Comparison of ENCODE assay signal across 17 mouse cellular contexts in genomic region chr17:62657832-62658630, GRCm38 (mm10).
DNase-seq lines count a peak whose midpoint lies in the region; ATAC-seq and TF ChIP-seq lines count a peak whose summit lies in the region.
"Had no signal": no experiment of that assay in that cellular context is flagged by ENCODE, and none has a peak within 500 bp of the region (broad histone marks: within the 10 kb centered on the region; RNA-seq: fewer than 3 reads in every experiment).

No protein-coding gene starts in this region.

- H3K27me3 ChIP-seq in lung, embryonic 14.5 days (ENCODE audit: insufficient read depth, low read length): no peaks in the 10 kb centered on the region
- H3K27me3 ChIP-seq in embryonic facial prominence, embryonic 11.5 days (ENCODE audit: control insufficient read depth, insufficient read depth, low read length): no peaks in the 10 kb centered on the region
- H3K27me3 ChIP-seq: embryonic facial prominence, embryonic 15.5 days; hindbrain, embryonic 15.5 days had no signal

- H3K27ac ChIP-seq in lung, embryonic 14.5 days (ENCODE audit: low read depth): no peak overlapping the region
- no peak overlapping the region for H3K27ac ChIP-seq in embryonic facial prominence, embryonic 11.5 days (replicated peaks; ENCODE audit: low read depth, low read length)
- H3K27ac ChIP-seq: embryonic facial prominence, embryonic 15.5 days; gastrocnemius, adult 2 months; hindbrain, embryonic 15.5 days; liver, embryonic 14.5 days had no signal

- intact Hi-C loops in heart, postnatal 36 days (cut with DNase I): loop anchor here (10.0 kb wide), 1 partner anchor 243 kb away; no protein-coding TSS in a partner anchor

- H3K36me3 ChIP-seq in lung, embryonic 14.5 days (ENCODE audit: insufficient read depth): no peaks in the 10 kb centered on the region
- no peaks in the 10 kb centered on the region for H3K36me3 ChIP-seq in embryonic facial prominence, embryonic 11.5 days (replicated peaks; ENCODE audit: control insufficient read depth, insufficient read depth, low read depth, low read length)
- H3K36me3 ChIP-seq: embryonic facial prominence, embryonic 15.5 days; hindbrain, embryonic 15.5 days had no signal

- DNase-seq in heart, adult 18-20 months: peak; percentile 31 to 36
- DNase-seq in heart, postnatal 36 days: no peak
- DNase-seq in lung, embryonic 14.5 days: peak; percentile 42
- DNase-seq in lung, postnatal 4 days: no peak
- peak; percentile 89 for DNase-seq in brain, embryonic 14.5 days (ENCODE audit: low read depth)
- DNase-seq in embryonic facial prominence, embryonic 11.5 days (ENCODE audit: low spot score): peak; percentile 31
- no peak for DNase-seq in thymus, adult 18-20 months
- DNase-seq: adrenal gland, adult 2 months; cerebellum, adult 9-11 months; gastrocnemius, adult 2 months; kidney, adult 18-20 months; kidney, postnatal 10 days; right cerebral cortex, adult 18-20 months; thymus, postnatal 25 days had no signal

- no peak overlapping the region for H3K9ac ChIP-seq in lung, embryonic 14.5 days
- no peak overlapping the region for H3K9ac ChIP-seq in embryonic facial prominence, embryonic 11.5 days (replicated peaks; ENCODE audit: low read length)
- H3K9ac ChIP-seq: embryonic facial prominence, embryonic 15.5 days; hindbrain, embryonic 15.5 days; liver, embryonic 14.5 days had no signal

- no peak for ATAC-seq in lung, embryonic 14.5 days (ENCODE audit: insufficient read depth)
- ATAC-seq in embryonic facial prominence, embryonic 11.5 days (replicated peaks; ENCODE audit: insufficient number of reproducible peaks, low FRiP score, low TSS enrichment, low read depth): no peak; the same call in 1 of the 2 replicates

- no peaks in the 10 kb centered on the region; the same call in 1 of the 2 replicates for H3K4me1 ChIP-seq in lung, embryonic 14.5 days (ENCODE audit: insufficient read depth)
- H3K4me1 ChIP-seq in embryonic facial prominence, embryonic 11.5 days (ENCODE audit: control insufficient read depth, insufficient read depth, low read length): no peaks in the 10 kb centered on the region; the same call in 1 of the 2 replicates

- H3K4me2 ChIP-seq in lung, embryonic 14.5 days: no peak overlapping the region
- H3K4me2 ChIP-seq in embryonic facial prominence, embryonic 11.5 days (ENCODE audit: low read depth, low read length): no peak overlapping the region
- H3K4me2 ChIP-seq: embryonic facial prominence, embryonic 15.5 days; hindbrain, embryonic 15.5 days had no signal

- no peaks in the 10 kb centered on the region for H3K9me3 ChIP-seq in lung, embryonic 14.5 days (ENCODE audit: low read depth, low read length)
- no peaks in the 10 kb centered on the region for H3K9me3 ChIP-seq in embryonic facial prominence, embryonic 11.5 days (replicated peaks; ENCODE audit: control insufficient read depth, low read length)
- H3K9me3 ChIP-seq: embryonic facial prominence, embryonic 15.5 days; hindbrain, embryonic 15.5 days had no signal

- WGBS in lung, embryonic 14.5 days: 49% methylated on average over 12 of the region's 12 CpGs
- 44% methylated on average over 12 of the region's 12 CpGs for WGBS in embryonic facial prominence, embryonic 11.5 days

- H3K4me3 ChIP-seq in lung, embryonic 14.5 days (ENCODE audit: low read depth, low read length): no peak overlapping the region
- no peak overlapping the region for H3K4me3 ChIP-seq in embryonic facial prominence, embryonic 11.5 days (ENCODE audit: low read depth, low read length)
- H3K4me3 ChIP-seq: embryonic facial prominence, embryonic 15.5 days; gastrocnemius, adult 2 months; hindbrain, embryonic 15.5 days had no signal

- TF ChIP-seq POLR2A in brain, embryonic 14.5 days (IDR thresholded peaks at IDR 0.05; ENCODE audit: borderline replicate concordance, extremely low read depth, insufficient read depth, insufficient read length, poor library complexity, severe bottlenecking): no peak

- no peak for TF ChIP-seq CTCF in lung, embryonic 14.5 days (IDR thresholded peaks at IDR 0.05; ENCODE audit: low read depth)
- TF ChIP-seq CTCF in brain, embryonic 14.5 days (IDR thresholded peaks at IDR 0.05; ENCODE audit: borderline replicate concordance, extremely low read depth, insufficient read depth, insufficient read length): no peak

Comparison
In these comparisons a context has a peak if more than half of its experiments do, and no peak if none do; other contexts are left out.
1. DNase-seq: peak in heart, adult 18-20 months (2 of 2), lung, embryonic 14.5 days (single experiment), brain, embryonic 14.5 days (single experiment) and embryonic facial prominence, embryonic 11.5 days (single experiment); none in heart, postnatal 36 days (0 of 2), lung, postnatal 4 days (0 of 2) and thymus, adult 18-20 months (0 of 2).